Comparison of ENCODE assay signal across 8 mouse cellular contexts in the genomic region with DNA sequence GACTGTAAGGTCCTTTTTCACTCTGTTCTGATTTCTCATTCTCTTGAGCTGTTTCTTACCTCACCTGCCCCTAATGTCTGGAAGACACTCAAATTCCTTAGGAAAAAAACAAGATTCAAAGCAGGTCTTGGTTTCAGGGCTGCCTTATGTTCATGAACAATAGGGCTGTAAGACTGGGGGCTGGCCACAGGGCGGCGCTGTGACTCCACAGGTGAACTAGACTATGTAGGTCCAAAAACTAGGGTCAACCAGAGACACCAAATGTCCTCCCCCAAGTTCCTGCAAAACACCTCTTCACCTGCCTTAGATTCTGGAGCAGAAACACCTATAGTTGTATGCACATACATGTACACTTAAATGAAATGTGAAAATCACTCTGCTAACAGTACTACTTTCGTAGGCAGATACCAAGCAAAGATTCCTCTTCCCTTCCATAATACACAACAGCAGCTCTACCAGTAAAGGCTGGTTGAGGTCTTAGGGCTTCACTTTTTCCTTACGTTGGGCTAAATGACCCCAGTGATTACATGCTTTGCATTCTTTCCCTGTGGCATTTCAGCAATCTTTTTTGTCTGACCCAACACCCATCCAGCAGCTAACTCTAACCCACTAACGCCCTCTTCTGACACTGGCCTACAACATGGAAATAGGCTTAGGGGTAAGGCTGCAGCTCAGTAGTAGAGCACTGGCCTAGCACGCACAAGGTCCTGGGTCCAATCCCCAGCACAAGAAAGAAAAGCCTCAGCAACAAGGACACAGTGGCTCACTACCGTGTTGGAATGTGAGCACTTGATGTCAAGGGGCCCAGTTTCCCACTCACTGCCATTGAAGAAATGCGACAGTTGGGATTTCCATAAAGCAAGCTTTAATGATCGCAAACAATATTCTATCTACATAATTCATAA. TPM values are rescaled to one million over a fixed set of nuclear protein-coding genes. Genes with fewer than 3 reads are reported as not detected.
DNase-seq lines count a peak whose midpoint lies in the region; ATAC-seq and TF ChIP-seq lines count a peak whose summit lies in the region.

No protein-coding gene starts in this region.

- peaks cover 17 to 26% of the 10 kb centered on the region in 2 experiments for H3K4me1 ChIP-seq in liver, embryonic 14.5 days (replicated peaks; ENCODE audit: control insufficient read depth in 2 of 2, insufficient read depth in 2 of 2, low read length in 1 of 2)
- no peaks in the 10 kb centered on the region for H3K4me1 ChIP-seq in neural tube, embryonic 13.5 days (replicated peaks)
- no peaks in the 10 kb centered on the region for H3K4me1 ChIP-seq in stomach, postnatal 0 days (replicated peaks; ENCODE audit: control insufficient read depth, insufficient read depth)

- DNase-seq in 416B (ENCODE audit: low read depth) = peak; percentile 73
- peak; percentile 77 for DNase-seq in adrenal gland, adult 2 months
- DNase-seq in embryo, embryonic 9.5 days (ENCODE audit: extremely low spot score) = peak; percentile 79
- peak; percentile 22 to 71 for DNase-seq in heart, adult 9 months (ENCODE audit: low spot score in 2 of 2)
- DNase-seq in kidney, adult 9 months = peak; percentile 69
- no peak for DNase-seq in liver, embryonic 14.5 days (ENCODE audit: low read depth in 3 of 3, low spot score in 3 of 3)
- peak; percentile 83 for DNase-seq in stomach, postnatal 0 days (ENCODE audit: low spot score)

- peak; percentile 87 for TF ChIP-seq CTCF in liver, embryonic 14.5 days (IDR thresholded peaks at IDR 0.05; ENCODE audit: low read depth)
- peak; percentile 97 for TF ChIP-seq CTCF in stomach, postnatal 0 days (IDR thresholded peaks at IDR 0.05; ENCODE audit: low read depth)

- TF ChIP-seq EP300 in liver, embryonic 14.5 days (IDR thresholded peaks at IDR 0.05; ENCODE audit: low read depth) = no peak
- TF ChIP-seq EP300 in stomach, postnatal 0 days (optimal IDR thresholded peaks at IDR 0.05) = no peak

- no peak overlapping the region for H3K27ac ChIP-seq in liver, embryonic 14.5 days
- H3K27ac ChIP-seq in neural tube, embryonic 13.5 days (replicated peaks) = no peak overlapping the region
- H3K27ac ChIP-seq in stomach, postnatal 0 days (replicated peaks) = peak overlapping the region; percentile 45; the same call in 1 of the 2 replicates

- no peak overlapping the region for H3K4me3 ChIP-seq in liver, embryonic 14.5 days (ENCODE audit: insufficient read depth in 1 of 2, low read depth in 2 of 2, low read length in 2 of 2)
- no peak overlapping the region for H3K4me3 ChIP-seq in neural tube, embryonic 13.5 days
- H3K4me3 ChIP-seq in stomach, postnatal 0 days (ENCODE audit: low read depth, low read length) = no peak overlapping the region

- WGBS in liver, embryonic 14.5 days (ENCODE audit: insufficient replicate concordance) = 55% methylated on average over 9 of the region's 9 CpGs
- WGBS in neural tube, embryonic 13.5 days = 61% methylated on average over 9 of the region's 9 CpGs
- WGBS in stomach, postnatal 0 days = 51% methylated on average over 9 of the region's 9 CpGs

- ATAC-seq in liver, embryonic 14.5 days (ENCODE audit: insufficient read depth) = no peak
- ATAC-seq in neural tube, embryonic 13.5 days (ENCODE audit: low read depth) = peak; percentile 62
- peak; percentile 61; the same call in 1 of the 2 replicates for ATAC-seq in stomach, postnatal 0 days (ENCODE audit: low FRiP score, low TSS enrichment)

- H3K9ac ChIP-seq in liver, embryonic 14.5 days (replicated peaks) = no peak overlapping the region
- H3K9ac ChIP-seq in neural tube, embryonic 13.5 days = 0 out of 2 replicates have a peak overlapping the region, but pooled peaks have one; percentile 8
- H3K9ac ChIP-seq in stomach, postnatal 0 days (ENCODE audit: low read length) = no peak overlapping the region

- H3K27me3 ChIP-seq in liver, embryonic 14.5 days (ENCODE audit: control insufficient read depth, insufficient read depth, low read length) = no peaks in the 10 kb centered on the region
- no peaks in the 10 kb centered on the region for H3K27me3 ChIP-seq in neural tube, embryonic 13.5 days
- H3K27me3 ChIP-seq in stomach, postnatal 0 days (ENCODE audit: control insufficient read depth, insufficient read depth, low read length) = no peaks in the 10 kb centered on the region

- no peaks in the 10 kb centered on the region for H3K36me3 ChIP-seq in liver, embryonic 14.5 days (replicated peaks; ENCODE audit: control insufficient read depth, insufficient read depth, low read depth)
- H3K36me3 ChIP-seq in neural tube, embryonic 13.5 days = peaks cover 5% of the 10 kb centered on the region; the same call in 1 of the 2 replicates
- H3K36me3 ChIP-seq in stomach, postnatal 0 days (ENCODE audit: control insufficient read depth, insufficient read depth, low read length) = peaks cover 5% of the 10 kb centered on the region

- H3K9me3 ChIP-seq in liver, embryonic 14.5 days (ENCODE audit: control insufficient read depth, low read length) = no peaks in the 10 kb centered on the region
- H3K9me3 ChIP-seq in neural tube, embryonic 13.5 days = no peaks in the 10 kb centered on the region
- no peaks in the 10 kb centered on the region for H3K9me3 ChIP-seq in stomach, postnatal 0 days (ENCODE audit: control insufficient read depth, low read length)

- no peak overlapping the region for H3K4me2 ChIP-seq in liver, embryonic 14.5 days (ENCODE audit: low read depth)
- H3K4me2 ChIP-seq in neural tube, embryonic 13.5 days = no peak overlapping the region
- H3K4me2 ChIP-seq in stomach, postnatal 0 days (replicated peaks; ENCODE audit: low read depth) = no peak overlapping the region

RNA-seq across cellular contexts. Expression of a gene that starts 10.4 kb away (rescaled TPM):
- total RNA-seq in adrenal gland, adult 2 months (2021) = under 1 TPM; 0.45 to 0.58 TPM
- polyA plus RNA-seq in adrenal gland, adult 2 months (2012; rRNA removed) = 0.48 and 0.61 TPM in 2 replicates
- 0.15 and 0.23 TPM in 2 replicates for polyA plus RNA-seq in liver, embryonic 14.5 days (2012; rRNA removed)
- polyA plus RNA-seq in liver, embryonic 14.5 days (2014; fragmentation: Nextera tagmentation; extraction: Ambion mirVana) = 0.05 TPM in 1 of 2 replicates, not detected in the other
- 1.3 and 1.5 TPM in 2 replicates for polyA plus RNA-seq in neural tube, embryonic 13.5 days (2015; fragmentation: Nextera tagmentation; extraction: Ambion mirVana)
- polyA plus RNA-seq in stomach, postnatal 0 days (2015; fragmentation: Nextera tagmentation; extraction: Ambion mirVana) = 1.1 and 1.4 TPM in 2 replicates

RNA-seq across cellular contexts. Expression of a gene that starts 10.9 kb away (rescaled TPM):
- 100 to 1,000 TPM; 223 to 343 TPM for total RNA-seq in adrenal gland, adult 2 months (2021)
- polyA plus RNA-seq in adrenal gland, adult 2 months (2012; rRNA removed) = 390 and 417 TPM in 2 replicates
- 11.6 and 11.7 TPM in 2 replicates for polyA plus RNA-seq in liver, embryonic 14.5 days (2012; rRNA removed)
- polyA plus RNA-seq in liver, embryonic 14.5 days (2014; fragmentation: Nextera tagmentation; extraction: Ambion mirVana) = 13.5 and 14.7 TPM in 2 replicates
- polyA plus RNA-seq in neural tube, embryonic 13.5 days (2015; fragmentation: Nextera tagmentation; extraction: Ambion mirVana) = 151 and 159 TPM in 2 replicates
- 71.6 and 79.4 TPM in 2 replicates for polyA plus RNA-seq in stomach, postnatal 0 days (2015; fragmentation: Nextera tagmentation; extraction: Ambion mirVana)

RNA-seq across cellular contexts. Expression of a gene that starts 15.2 kb away (rescaled TPM):
- total RNA-seq in adrenal gland, adult 2 months (2021) = not detected
- not detected in 2 replicates for polyA plus RNA-seq in adrenal gland, adult 2 months (2012; rRNA removed)
- not detected in 2 replicates for polyA plus RNA-seq in liver, embryonic 14.5 days (2012; rRNA removed)
- not detected in 2 replicates for polyA plus RNA-seq in liver, embryonic 14.5 days (2014; fragmentation: Nextera tagmentation; extraction: Ambion mirVana)
- polyA plus RNA-seq in neural tube, embryonic 13.5 days (2015; fragmentation: Nextera tagmentation; extraction: Ambion mirVana) = not detected in 2 replicates
- polyA plus RNA-seq in stomach, postnatal 0 days (2015; fragmentation: Nextera tagmentation; extraction: Ambion mirVana) = not detected in 2 replicates

RNA-seq across cellular contexts. Expression of a gene that starts 18.4 kb away (rescaled TPM):
- total RNA-seq in adrenal gland, adult 2 months (2021) = 10 to 100 TPM; 31.0 to 33.4 TPM
- 48.8 and 99.4 TPM in 2 replicates for polyA plus RNA-seq in adrenal gland, adult 2 months (2012; rRNA removed)
- 7.5 and 9.5 TPM in 2 replicates for polyA plus RNA-seq in liver, embryonic 14.5 days (2012; rRNA removed)
- polyA plus RNA-seq in liver, embryonic 14.5 days (2014; fragmentation: Nextera tagmentation; extraction: Ambion mirVana) = 10.2 and 10.8 TPM in 2 replicates
- polyA plus RNA-seq in neural tube, embryonic 13.5 days (2015; fragmentation: Nextera tagmentation; extraction: Ambion mirVana) = 69.9 and 78.4 TPM in 2 replicates
- polyA plus RNA-seq in stomach, postnatal 0 days (2015; fragmentation: Nextera tagmentation; extraction: Ambion mirVana) = 22.7 and 24.0 TPM in 2 replicates

RNA-seq across cellular contexts. Expression of a gene that starts 19.5 kb away (rescaled TPM):
- not detected for total RNA-seq in adrenal gland, adult 2 months (2021)
- polyA plus RNA-seq in adrenal gland, adult 2 months (2012; rRNA removed) = not detected in 2 replicates
- not detected in 2 replicates for polyA plus RNA-seq in liver, embryonic 14.5 days (2012; rRNA removed)
- polyA plus RNA-seq in liver, embryonic 14.5 days (2014; fragmentation: Nextera tagmentation; extraction: Ambion mirVana) = not detected in 2 replicates
- polyA plus RNA-seq in neural tube, embryonic 13.5 days (2015; fragmentation: Nextera tagmentation; extraction: Ambion mirVana) = not detected in 2 replicates
- 0.07 TPM in 1 of 2 replicates, not detected in the other for polyA plus RNA-seq in stomach, postnatal 0 days (2015; fragmentation: Nextera tagmentation; extraction: Ambion mirVana)

Comparison
In these comparisons a context has a peak if more than half of its experiments do, and no peak if none do; other contexts are left out.
1. DNase-seq: peak in 416B (single experiment), adrenal gland, adult 2 months (single experiment), embryo, embryonic 9.5 days (single experiment), heart, adult 9 months (2 of 2), kidney, adult 9 months (single experiment) and stomach, postnatal 0 days (single experiment); none in liver, embryonic 14.5 days (0 of 3).